Mouse (Mus musculus) forebrain, embryonic 14.5 days (tissue): Measurements from ENCODE around the gene Pfkfb4. TPM values are rescaled to one million over a fixed set of nuclear protein-coding genes. Genes with fewer than 3 reads are reported as not detected.

Source experiments
- ATAC-seq: fragments of 200-750 bp; cut with Nextera tagmentation; 2 replicates; pipeline ENCODE4 v1.8.0; 2017; ENCODE audit warnings: mild to moderate bottlenecking, moderate library complexity
- DNase-seq: peaks from one replicate; pipeline ENCODE4 v3.0.0-alpha.2; 2015; ENCODE audit warnings: low spot score
- H3K27ac ChIP-seq: fragments of 300-500 bp; sonication (generic); 2 replicates; pipeline ENCODE4 v1.5.1; 2014; ENCODE audit warnings: low read depth, mild to moderate bottlenecking, control low read depth, low read length, moderate library complexity
- H3K27me3 ChIP-seq: fragments of 300-500 bp; sonication (generic); replicated peaks from 2 replicates; pipeline ENCODE4 v1.6.1; 2014; ENCODE audit warnings: low read length, control low read depth, mixed read lengths; ENCODE audit not compliant: control insufficient read depth, insufficient read depth
- H3K36me3 ChIP-seq: fragments of 300-500 bp; sonication (generic); 2 replicates; pipeline ENCODE4 v1.6.1; 2014; ENCODE audit warnings: low read length, control low read depth; ENCODE audit not compliant: control insufficient read depth, insufficient read depth
- H3K4me1 ChIP-seq: fragments of 300-500 bp; sonication (generic); 2 replicates; pipeline ENCODE4 v1.6.1; 2014; ENCODE audit warnings: antibody characterized with exemption, low read length, control low read depth; ENCODE audit not compliant: control insufficient read depth, insufficient read depth
- H3K4me2 ChIP-seq: fragments of 300-500 bp; sonication (generic); 2 replicates; pipeline ENCODE4 v1.6.1; 2014; ENCODE audit warnings: mild to moderate bottlenecking, control low read depth, low read length
- H3K4me3 ChIP-seq: fragments of 300-500 bp; sonication (generic); 2 replicates; pipeline ENCODE4 v1.5.1; 2014; ENCODE audit warnings: low read depth, low read length, control low read depth
- H3K9ac ChIP-seq: fragments of 300-500 bp; sonication (generic); 2 replicates; pipeline ENCODE4 v1.6.1; 2014; ENCODE audit warnings: mild to moderate bottlenecking, low read length, control low read depth, moderate library complexity
- H3K9me3 ChIP-seq: fragments of 300-500 bp; sonication (generic); replicated peaks from 2 replicates; pipeline ENCODE4 v1.6.1; 2016; ENCODE audit warnings: low read length, control low read depth, mixed read lengths; ENCODE audit not compliant: control insufficient read depth
- WGBS: fragments of 180-500 bp; shearing (Covaris S2); extraction: QIAGEN DNeasy Blood & Tissue Kit; methylation state at CpG from one replicate; pipeline ENCODE4 v1.1.7; 2014; 5-methylcytosine and 5-hydroxymethylcytosine counted together
- polyA plus RNA-seq: library from polyadenylated mRNA; unstranded; fragments of >200 nt; fragmentation: Nextera tagmentation; extraction: Ambion mirVana; gene quantifications from 2 replicates; pipeline ENCODE4 v1.2.1, GENCODE M21; 2014

Pfkfb4 gene
- polyA plus RNA-seq, 1 experiment from 2014 or later = 16.0 TPM

DNA sequence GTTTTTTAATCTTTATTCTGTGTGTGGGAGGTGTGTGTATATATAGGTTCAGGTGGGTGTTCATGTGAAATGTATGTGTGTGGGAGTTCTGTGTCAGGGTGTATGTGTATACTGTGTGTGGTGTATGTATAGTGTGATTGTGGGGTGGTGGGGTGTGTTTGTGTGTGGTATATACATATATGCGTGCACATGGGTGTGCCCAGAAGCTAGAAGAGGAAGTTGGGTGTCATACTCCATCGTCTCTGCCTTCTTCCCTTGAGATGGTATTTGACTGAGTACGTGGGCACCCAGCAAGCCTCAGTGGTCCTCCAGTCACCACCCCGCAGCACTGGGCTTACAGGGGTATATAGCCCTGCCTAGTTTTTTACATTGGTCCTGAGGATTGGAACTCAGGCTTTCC is 29.9 kb downstream of the Pfkfb4 start:
- ATAC-seq (no peak), DNase-seq (no peak)
- H3K9me3 ChIP-seq = no peaks in the 10 kb centered on the region
- H3K27me3 ChIP-seq = no peaks in the 10 kb centered on the region
- no peaks in the 10 kb centered on the region for H3K4me1 ChIP-seq
- H3K4me3 ChIP-seq = no peak overlapping the region
- H3K9ac ChIP-seq = no peak overlapping the region
- H3K27ac ChIP-seq = no peak overlapping the region
- H3K36me3 ChIP-seq = peaks cover 12% of the 10 kb centered on the region; the same call in 1 of the 2 replicates
- 89% methylated on average over 4 of the region's 4 CpGs for WGBS
- no peak overlapping the region for H3K4me2 ChIP-seq

DNA sequence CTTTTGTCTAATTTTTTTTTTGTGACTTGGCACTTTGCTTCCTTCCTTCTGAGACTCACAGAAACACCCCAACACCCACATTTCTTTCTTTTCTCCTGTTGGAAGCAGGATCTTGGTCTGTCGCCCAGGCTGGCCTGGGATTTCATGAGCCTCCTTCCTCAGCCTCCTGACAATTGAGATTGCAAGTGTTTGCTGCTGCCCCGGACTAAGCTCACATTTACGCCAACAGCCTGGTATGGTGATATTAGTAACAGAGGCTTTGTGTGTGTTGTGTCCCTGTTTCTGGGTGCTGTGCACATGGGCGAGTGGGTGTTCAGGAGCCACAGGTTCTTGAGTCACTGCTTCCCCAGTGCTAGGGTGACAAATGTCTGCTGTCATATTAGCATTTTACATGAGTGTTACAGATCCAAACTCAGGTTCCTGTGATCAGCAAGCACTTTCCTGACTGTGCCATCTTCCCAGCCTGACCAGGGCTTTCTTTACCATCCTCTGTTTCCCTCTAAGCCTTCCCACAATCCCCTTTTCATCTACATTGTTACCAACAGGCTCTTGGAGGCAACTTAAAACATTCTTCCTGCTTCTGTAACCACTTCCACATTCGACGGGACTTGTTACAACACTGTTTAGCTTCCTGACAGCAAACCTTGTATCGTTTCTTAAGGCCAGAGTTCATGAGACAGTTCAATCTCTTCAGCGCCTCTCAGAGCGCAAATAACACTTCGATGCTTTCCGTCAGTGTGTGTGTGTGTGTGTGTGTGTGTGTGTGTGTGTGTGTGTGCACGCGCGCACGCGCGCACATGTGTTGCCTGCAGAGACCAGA is 31.5 kb downstream of the Pfkfb4 start:
- no peak for ATAC-seq
- Histone ChIP-seq H3K4me1 (no peaks in the 10 kb centered on the region), H3K9me3 (no peaks in the 10 kb centered on the region), H3K4me3 (no peak overlapping the region), H3K36me3 (peaks cover 16% of the 10 kb centered on the region; the same call in 1 of the 2 replicates), H3K27me3 (no peaks in the 10 kb centered on the region), H3K9ac (no peak overlapping the region), H3K4me2 (no peak overlapping the region), H3K27ac (no peak overlapping the region)
- WGBS = 92% methylated on average over 17 of the region's 17 CpGs
- no peak for DNase-seq

DNA sequence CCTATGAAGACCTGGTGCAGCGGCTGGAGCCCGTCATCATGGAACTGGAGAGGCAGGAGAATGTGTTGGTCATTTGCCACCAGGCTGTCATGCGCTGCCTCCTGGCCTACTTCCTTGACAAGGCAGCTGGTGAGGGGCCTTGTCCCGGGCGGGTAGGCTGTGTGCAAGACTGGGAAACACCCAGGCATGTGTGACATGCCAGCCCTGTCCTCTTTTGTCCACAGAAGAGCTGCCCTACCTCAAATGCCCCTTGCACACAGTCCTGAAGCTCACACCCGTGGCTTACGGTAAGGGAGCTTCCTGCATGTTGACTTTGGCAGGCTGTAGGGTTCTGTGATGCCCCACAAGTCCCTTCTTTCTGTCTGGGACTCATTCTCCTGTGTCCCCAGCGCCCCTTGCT is 35.9 kb downstream of the Pfkfb4 start:
- no peaks in the 10 kb centered on the region for H3K27me3 ChIP-seq
- H3K4me2 ChIP-seq = no peak overlapping the region
- DNase-seq (no peak), ATAC-seq (no peak)
- H3K36me3 ChIP-seq = peaks cover 16% of the 10 kb centered on the region; the same call in 1 of the 2 replicates
- H3K27ac ChIP-seq = no peak overlapping the region
- WGBS = 84% methylated on average over 8 of the region's 8 CpGs
- no peak overlapping the region for H3K4me3 ChIP-seq
- no peaks in the 10 kb centered on the region for H3K9me3 ChIP-seq
- H3K9ac ChIP-seq = no peak overlapping the region
- H3K4me1 ChIP-seq = no peaks in the 10 kb centered on the region

- no peaks in the 10 kb centered on the region for H3K9me3 ChIP-seq
- no peak overlapping the region for H3K27ac ChIP-seq
- H3K9ac ChIP-seq = no peak overlapping the region
- no peak overlapping the region for H3K4me3 ChIP-seq
- 86% methylated on average over 3 of the region's 3 CpGs for WGBS
- H3K27me3 ChIP-seq = no peaks in the 10 kb centered on the region
- ATAC-seq = no peak
- no peak overlapping the region for H3K4me2 ChIP-seq
- H3K36me3 ChIP-seq = 0 out of 2 replicates have a peak, but pooled peaks cover 10% of the 10 kb centered on the region
- no peaks in the 10 kb centered on the region for H3K4me1 ChIP-seq
- DNase-seq = no peak
Observed at GRCm38 (mm10) chr9:109028421-109028820, 36.8 kb downstream of the Pfkfb4 start.

- Histone ChIP-seq H3K4me2 (no peak overlapping the region), H3K9ac (no peak overlapping the region), H3K9me3 (no peaks in the 10 kb centered on the region), H3K4me3 (no peak overlapping the region), H3K36me3 (0 out of 2 replicates have a peak, but pooled peaks cover 9% of the 10 kb centered on the region), H3K27me3 (no peaks in the 10 kb centered on the region), H3K27ac (no peak overlapping the region), H3K4me1 (no peaks in the 10 kb centered on the region)
- 82% methylated on average over 5 of the region's 5 CpGs for WGBS
- ATAC-seq (no peak), DNase-seq (no peak)
Observed at GRCm38 (mm10) chr9:109028919-109029318, 37.3 kb downstream of the Pfkfb4 start.

DNA sequence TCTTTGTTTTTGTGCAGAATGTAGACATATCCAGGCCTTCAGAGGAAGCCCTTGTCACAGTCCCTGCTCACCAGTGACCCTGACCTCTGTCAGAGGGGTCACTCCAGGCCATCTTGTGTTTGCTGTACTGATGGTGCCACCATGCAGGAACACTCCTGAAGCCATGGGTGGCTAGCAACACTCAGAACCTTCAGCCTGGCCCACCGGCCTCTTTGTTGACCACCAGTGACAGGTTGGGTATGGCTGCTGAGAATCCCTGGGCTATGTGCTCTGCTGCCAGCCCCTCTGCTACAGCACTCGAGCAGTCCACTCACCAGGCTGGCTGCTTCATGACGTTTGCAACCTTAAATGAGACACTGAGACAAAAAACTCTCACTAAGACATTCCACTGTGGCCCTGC is 38.7 kb downstream of the Pfkfb4 start:
- ATAC-seq (no peak), DNase-seq (no peak)
- 75% methylated on average over 3 of the region's 3 CpGs for WGBS
- no peak overlapping the region for H3K4me3 ChIP-seq
- H3K27ac ChIP-seq = no peak overlapping the region
- H3K4me1 ChIP-seq = no peaks in the 10 kb centered on the region
- no peak overlapping the region for H3K9ac ChIP-seq
- H3K36me3 ChIP-seq = 0 out of 2 replicates have a peak, but pooled peaks cover 9% of the 10 kb centered on the region
- H3K27me3 ChIP-seq = no peaks in the 10 kb centered on the region
- H3K9me3 ChIP-seq = no peaks in the 10 kb centered on the region
- no peak overlapping the region for H3K4me2 ChIP-seq

DNA sequence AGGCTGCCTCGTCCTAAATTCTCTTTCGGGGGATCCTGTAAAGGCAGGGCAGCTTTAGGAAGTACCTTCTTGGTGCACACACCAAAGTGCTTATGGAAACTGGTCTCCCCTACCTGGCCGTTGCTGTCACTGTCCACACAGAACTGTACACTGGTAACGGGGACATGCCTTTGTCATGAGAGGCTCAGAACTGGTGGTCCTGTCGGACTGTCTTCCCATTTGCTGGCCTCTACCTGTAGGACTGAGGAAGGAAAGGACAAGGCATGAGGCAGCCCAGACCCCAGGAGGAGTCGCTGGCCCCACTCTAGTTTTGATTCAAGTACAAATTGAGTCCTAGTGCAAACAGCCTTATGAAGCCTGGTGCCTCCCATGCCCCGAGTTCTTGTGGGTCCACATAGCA is 39.4 kb downstream of the Pfkfb4 start:
- DNase-seq (no peak), ATAC-seq (no peak)
- Histone ChIP-seq H3K36me3 (0 out of 2 replicates have a peak, but pooled peaks cover 4% of the 10 kb centered on the region), H3K9ac (no peak overlapping the region), H3K4me2 (no peak overlapping the region), H3K27me3 (no peaks in the 10 kb centered on the region), H3K27ac (no peak overlapping the region), H3K4me1 (no peaks in the 10 kb centered on the region), H3K9me3 (no peaks in the 10 kb centered on the region), H3K4me3 (no peak overlapping the region)
- 90% methylated on average over 7 of the region's 7 CpGs for WGBS

DNA sequence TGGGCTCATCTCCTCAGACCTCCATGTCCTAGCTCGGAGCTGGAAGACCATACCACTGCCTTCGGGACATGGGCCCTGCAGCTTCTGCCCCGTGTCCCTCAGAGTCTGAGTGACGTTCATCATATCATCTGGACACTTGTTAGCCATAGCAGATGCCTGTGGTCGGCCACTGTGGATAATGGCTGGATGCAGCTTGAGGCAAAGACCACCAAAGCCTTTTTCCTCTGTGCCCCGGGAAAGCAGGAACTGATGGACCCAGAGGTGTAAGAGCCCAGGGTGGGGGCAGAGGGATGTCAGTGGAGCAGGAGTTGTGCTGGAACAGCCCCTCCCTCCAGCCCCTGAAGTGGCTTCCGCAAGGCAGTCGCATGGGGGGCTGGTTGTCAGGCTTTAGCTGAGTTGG is 40.1 kb downstream of the Pfkfb4 start:
- no peak overlapping the region for H3K27ac ChIP-seq
- 88% methylated on average over 8 of the region's 8 CpGs for WGBS
- H3K4me3 ChIP-seq = no peak overlapping the region
- no peaks in the 10 kb centered on the region for H3K27me3 ChIP-seq
- no peaks in the 10 kb centered on the region for H3K4me1 ChIP-seq
- no peak for ATAC-seq
- H3K36me3 ChIP-seq = 0 out of 2 replicates have a peak, but pooled peaks cover 4% of the 10 kb centered on the region
- DNase-seq = no peak
- H3K4me2 ChIP-seq = no peak overlapping the region
- H3K9me3 ChIP-seq = no peaks in the 10 kb centered on the region
- H3K9ac ChIP-seq = no peak overlapping the region

DNA sequence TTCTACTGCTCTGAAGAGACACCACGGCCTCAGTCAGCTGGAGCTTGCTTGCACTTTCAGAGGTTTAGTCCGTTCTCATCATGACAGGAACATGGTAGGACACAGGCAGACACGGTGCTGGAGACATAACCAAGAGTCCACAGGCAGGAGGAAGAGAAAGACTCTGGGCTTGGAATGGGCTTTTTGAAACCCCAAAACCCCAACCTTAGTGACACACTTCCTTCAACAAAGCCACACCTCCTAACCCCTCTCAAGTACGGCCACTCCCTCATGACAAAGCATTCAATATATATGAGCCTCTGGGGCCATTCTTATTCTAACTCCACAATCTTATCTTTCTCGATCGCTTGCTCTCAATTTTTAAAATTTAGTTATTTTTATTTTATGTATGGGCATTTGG is 40.9 kb downstream of the Pfkfb4 start:
- no peak for DNase-seq
- no peaks in the 10 kb centered on the region for H3K4me1 ChIP-seq
- no peak overlapping the region for H3K4me3 ChIP-seq
- H3K9ac ChIP-seq = no peak overlapping the region
- no peak for ATAC-seq
- no peaks in the 10 kb centered on the region for H3K27me3 ChIP-seq
- H3K36me3 ChIP-seq = 0 out of 2 replicates have a peak, but pooled peaks cover 3% of the 10 kb centered on the region
- H3K9me3 ChIP-seq = no peaks in the 10 kb centered on the region
- no peak overlapping the region for H3K27ac ChIP-seq
- no peak overlapping the region for H3K4me2 ChIP-seq
- WGBS = 89% methylated on average over 6 of the region's 6 CpGs
